Mouse (Mus musculus): ENCODE measurements around the gene Tnni3k. TPM values are rescaled to one million over a fixed set of nuclear protein-coding genes. Genes with fewer than 3 reads are reported as not detected.
"Not testable (repeated sequence)": the region's sequence is repeated elsewhere in the genome, so short reads cannot be mapped to it uniquely, and the experiment has no call there.

The Tnni3k gene
- total RNA-seq, 2 experiments from 2014 or later, result 0.45 to 0.61 TPM

GRCm38 (mm10) chr3:154836137-154836536 is 219.1 kb downstream of the Tnni3k start:
- no peak for DNase-seq (ENCODE audit: low spot score in 2 of 2)

GRCm38 (mm10) chr3:154834373-154834772 is 220.8 kb downstream of the Tnni3k start:
- DNase-seq (ENCODE audit: low spot score in 2 of 2), result peak in 1 of 2 experiments; percentile 57

GRCm38 (mm10) chr3:154825739-154826138 is 229.5 kb downstream of the Tnni3k start:
- peak in 1 of 2 experiments; percentile 74 for DNase-seq (ENCODE audit: low spot score in 2 of 2)

GRCm38 (mm10) chr3:154824713-154825112 is 230.5 kb downstream of the Tnni3k start:
- DNase-seq (ENCODE audit: low spot score in 2 of 2), result peak in 1 of 2 experiments; percentile 64

- not testable (repeated sequence) for DNase-seq (ENCODE audit: low spot score in 2 of 2)
Measured at GRCm38 (mm10) chr3:154819684-154820083, 235.5 kb downstream of the Tnni3k start.

GRCm38 (mm10) chr3:154817732-154818131 is 237.5 kb downstream of the Tnni3k start:
- DNase-seq (ENCODE audit: low spot score in 2 of 2), result peak; percentile 67 to 90

- DNase-seq (ENCODE audit: low spot score in 2 of 2), result peak; percentile 62 to 79
Measured at GRCm38 (mm10) chr3:154816801-154817625, 238.2 kb downstream of the Tnni3k start.

GRCm38 (mm10) chr3:154816231-154816630 is 239.0 kb downstream of the Tnni3k start:
- DNase-seq (ENCODE audit: low spot score in 2 of 2), result no peak

- DNase-seq (ENCODE audit: low spot score in 2 of 2), result no peak
Measured at GRCm38 (mm10) chr3:154815606-154816005, 239.6 kb downstream of the Tnni3k start.

- no peak for DNase-seq (ENCODE audit: low spot score in 2 of 2)
Measured at GRCm38 (mm10) chr3:154812893-154813292, 242.3 kb downstream of the Tnni3k start.

- no peak for DNase-seq (ENCODE audit: low spot score in 2 of 2)
Measured at GRCm38 (mm10) chr3:154811833-154812232, 243.4 kb downstream of the Tnni3k start.

- no peak for DNase-seq (ENCODE audit: low spot score in 2 of 2)
Measured at GRCm38 (mm10) chr3:154811281-154811680, 243.9 kb downstream of the Tnni3k start.

- no peak for DNase-seq (ENCODE audit: low spot score in 2 of 2)
Measured at GRCm38 (mm10) chr3:154810273-154810870, 244.8 kb downstream of the Tnni3k start.

GRCm38 (mm10) chr3:154806626-154807025 is 248.6 kb downstream of the Tnni3k start:
- DNase-seq (ENCODE audit: low spot score in 2 of 2), result peak; percentile 71 to 80

- DNase-seq (ENCODE audit: low spot score in 2 of 2), result no peak
Measured at GRCm38 (mm10) chr3:154800888-154801429, 254.2 kb downstream of the Tnni3k start.

- no peak for DNase-seq (ENCODE audit: low spot score in 2 of 2)
Measured at GRCm38 (mm10) chr3:154800454-154800853, 254.8 kb downstream of the Tnni3k start.

GRCm38 (mm10) chr3:154798806-154799205 is 256.4 kb downstream of the Tnni3k start:
- no peak for DNase-seq (ENCODE audit: low spot score in 2 of 2)

GRCm38 (mm10) chr3:154793571-154793970 is 261.6 kb downstream of the Tnni3k start:
- no peak for DNase-seq (ENCODE audit: low spot score in 2 of 2)

GRCm38 (mm10) chr3:154787611-154788010 is 267.6 kb downstream of the Tnni3k start:
- no peak for DNase-seq (ENCODE audit: low spot score in 2 of 2)

- DNase-seq (ENCODE audit: low spot score in 2 of 2), result no peak
Measured at GRCm38 (mm10) chr3:154786354-154786753, 268.9 kb downstream of the Tnni3k start.

- no peak for DNase-seq (ENCODE audit: low spot score in 2 of 2)
Measured at GRCm38 (mm10) chr3:154778836-154779595, 276.2 kb downstream of the Tnni3k start.
